Mouse (Mus musculus) hindbrain, embryonic 11.5 days (tissue): ENCODE measurements around the gene Cc2d1a. TPM values are rescaled to one million over a fixed set of nuclear protein-coding genes. Genes with fewer than 3 reads are reported as not detected.

ENCODE experiments used
- ATAC-seq: fragments of 200-750 bp; cut with Nextera tagmentation; 2 replicates; pipeline ENCODE4 v1.8.0; 2017; ENCODE audit warnings: mild to moderate bottlenecking, moderate TSS enrichment, moderate library complexity; ENCODE audit not compliant: low FRiP score
- DNase-seq: peaks from one replicate; pipeline ENCODE4 v3.0.0-alpha.2; 2015; ENCODE audit warnings: low spot score
- H3K27ac ChIP-seq: fragments of 300-500 bp; sonication (generic); 2 replicates; pipeline ENCODE4 v1.5.1; 2014; ENCODE audit warnings: mild to moderate bottlenecking, low read depth, low read length
- H3K27me3 ChIP-seq: fragments of 300-500 bp; sonication (generic); 2 replicates; pipeline ENCODE4 v1.6.1; 2014; ENCODE audit warnings: mild to moderate bottlenecking, low read length, moderate library complexity, mixed read lengths; ENCODE audit not compliant: control insufficient read depth, insufficient read depth
- H3K36me3 ChIP-seq: fragments of 300-500 bp; sonication (generic); 2 replicates; pipeline ENCODE4 v1.6.1; 2014; ENCODE audit warnings: mild to moderate bottlenecking, low read length, moderate library complexity, mixed read lengths; ENCODE audit not compliant: control insufficient read depth, insufficient read depth
- H3K4me1 ChIP-seq: fragments of 300-500 bp; sonication (generic); replicated peaks from 2 replicates; pipeline ENCODE4 v1.6.1; 2014; ENCODE audit warnings: low read length, mixed read lengths; ENCODE audit not compliant: control insufficient read depth, insufficient read depth
- H3K4me2 ChIP-seq: fragments of 300-500 bp; sonication (generic); replicated peaks from 2 replicates; pipeline ENCODE4 v1.6.1; 2014; ENCODE audit warnings: mild to moderate bottlenecking, low read depth, low read length
- H3K4me3 ChIP-seq: fragments of 300-500 bp; sonication (generic); 2 replicates; pipeline ENCODE4 v1.5.1; 2014; ENCODE audit warnings: low read depth, low read length
- H3K9ac ChIP-seq: fragments of 300-500 bp; sonication (generic); 2 replicates; pipeline ENCODE4 v1.6.1; 2014; ENCODE audit warnings: low read depth, low read length
- H3K9me3 ChIP-seq: fragments of 300-500 bp; sonication (generic); 2 replicates; pipeline ENCODE4 v1.6.1; 2016; ENCODE audit warnings: low read length; ENCODE audit not compliant: control insufficient read depth
- WGBS: fragments of 180-500 bp; shearing (Covaris S2); extraction: QIAGEN DNeasy Blood & Tissue Kit; methylation state at CpG from one replicate; pipeline ENCODE4 v1.1.7; 2014; 5-methylcytosine and 5-hydroxymethylcytosine counted together
- polyA plus RNA-seq: library from polyadenylated mRNA; unstranded; fragments of >200 nt; fragmentation: Nextera tagmentation; extraction: Ambion mirVana; gene quantifications from 2 replicates; pipeline ENCODE4 v1.2.1, GENCODE M21; 2014

Gene Cc2d1a
- polyA plus RNA-seq, 1 experiment from 2014 or later, result 8.8 TPM

GRCm38 (mm10) chr8:84189603-84190002 is 41.9 kb upstream of the Cc2d1a start:
- no peak overlapping the region for H3K27ac ChIP-seq
- no peaks in the 10 kb centered on the region for H3K36me3 ChIP-seq
- H3K9me3 ChIP-seq, result no peaks in the 10 kb centered on the region
- DNase-seq (no peak), ATAC-seq (no peak)
- WGBS, result 64% methylated on average over 4 of the region's 4 CpGs
- H3K9ac ChIP-seq, result no peak overlapping the region
- H3K4me1 ChIP-seq, result no peaks in the 10 kb centered on the region; the same call in 1 of the 2 replicates
- H3K27me3 ChIP-seq, result peaks cover 4% of the 10 kb centered on the region; the same call in 1 of the 2 replicates
- H3K4me2 ChIP-seq, result no peak overlapping the region
- no peak overlapping the region for H3K4me3 ChIP-seq

GRCm38 (mm10) chr8:84188671-84189070 is 40.9 kb upstream of the Cc2d1a start:
- no peak overlapping the region for H3K9ac ChIP-seq
- no peak for DNase-seq
- no peaks in the 10 kb centered on the region for H3K36me3 ChIP-seq
- H3K4me2 ChIP-seq, result no peak overlapping the region
- H3K4me1 ChIP-seq, result no peaks in the 10 kb centered on the region; the same call in 1 of the 2 replicates
- ATAC-seq, result no peak
- no peak overlapping the region for H3K4me3 ChIP-seq
- WGBS, result 91% methylated on average over 10 of the region's 10 CpGs
- peaks cover 4% of the 10 kb centered on the region; the same call in 1 of the 2 replicates for H3K27me3 ChIP-seq
- no peak overlapping the region for H3K27ac ChIP-seq
- no peaks in the 10 kb centered on the region for H3K9me3 ChIP-seq

GRCm38 (mm10) chr8:84187065-84187755 is 39.5 kb upstream of the Cc2d1a start:
- Histone ChIP-seq H3K27ac (no peak overlapping the region), H3K4me2 (peak overlapping the region; percentile 58), H3K9ac (peak overlapping the region; percentile 44), H3K9me3 (no peaks in the 10 kb centered on the region), H3K36me3 (no peaks in the 10 kb centered on the region), H3K27me3 (peaks cover 2% of the 10 kb centered on the region; the same call in 1 of the 2 replicates), H3K4me3 (peak overlapping the region; percentile 25), H3K4me1 (peaks cover 3% of the 10 kb centered on the region; the same call in 1 of the 2 replicates)
- ATAC-seq, result no peak
- DNase-seq, result peak; percentile 78
- WGBS, result 7% methylated on average over 21 of the region's 21 CpGs

GRCm38 (mm10) chr8:84186547-84186946 is 38.8 kb upstream of the Cc2d1a start:
- peak overlapping the region; percentile 44 for H3K9ac ChIP-seq
- 1% methylated on average over 12 of the region's 12 CpGs for WGBS
- peaks cover 3% of the 10 kb centered on the region; the same call in 1 of the 2 replicates for H3K4me1 ChIP-seq
- ATAC-seq (0 out of 2 replicates have a peak, but pooled peaks have one; percentile 26), DNase-seq (peak; percentile 88)
- H3K4me2 ChIP-seq, result peak overlapping the region; percentile 58
- H3K36me3 ChIP-seq, result no peaks in the 10 kb centered on the region
- H3K4me3 ChIP-seq, result peak overlapping the region; percentile 25
- peaks cover 2% of the 10 kb centered on the region; the same call in 1 of the 2 replicates for H3K27me3 ChIP-seq
- no peaks in the 10 kb centered on the region for H3K9me3 ChIP-seq
- no peak overlapping the region for H3K27ac ChIP-seq

GRCm38 (mm10) chr8:84185117-84185516 is 37.4 kb upstream of the Cc2d1a start, which contains the start of gene Nanos3:
Gene Nanos3 (minus strand): TSS chr8:84185217.
- Histone ChIP-seq H3K27ac (peak within 1 kb of the TSS; percentile 90), H3K9me3 (no peaks in the 10 kb centered on the region), H3K4me3 (peak within 1 kb of the TSS; percentile 86), H3K4me2 (peak within 1 kb of the TSS; percentile 83), H3K9ac (peak within 1 kb of the TSS; percentile 100), H3K36me3 (no peaks in the 10 kb centered on the region), H3K27me3 (peaks cover 2% of the 10 kb centered on the region; the same call in 1 of the 2 replicates), H3K4me1 (peaks cover 15% of the 10 kb centered on the region; the same call in 1 of the 2 replicates)
- no peak for DNase-seq
- WGBS, result 96% methylated on average over 7 of the region's 7 CpGs
- no peak for ATAC-seq

GRCm38 (mm10) chr8:84184085-84185043 is 36.6 kb upstream of the Cc2d1a start:
- ATAC-seq (peak; percentile 1), DNase-seq (peak; percentile 23)
- Histone ChIP-seq H3K9me3 (no peaks in the 10 kb centered on the region), H3K27ac (peak overlapping the region; percentile 90), H3K4me1 (peaks cover 22% of the 10 kb centered on the region; the same call in 1 of the 2 replicates), H3K4me2 (peak overlapping the region; percentile 83), H3K36me3 (no peaks in the 10 kb centered on the region), H3K27me3 (peaks cover 2% of the 10 kb centered on the region; the same call in 1 of the 2 replicates), H3K9ac (peak overlapping the region; percentile 100), H3K4me3 (peak overlapping the region; percentile 86)
- WGBS, result 20% methylated on average over 21 of the region's 21 CpGs

- peak overlapping the region; percentile 90 for H3K27ac ChIP-seq
- peak overlapping the region; percentile 83 for H3K4me2 ChIP-seq
- peak overlapping the region; percentile 86 for H3K4me3 ChIP-seq
- peak; percentile 23 for ATAC-seq
- peak overlapping the region; percentile 100 for H3K9ac ChIP-seq
- H3K36me3 ChIP-seq, result no peaks in the 10 kb centered on the region; the same call in 1 of the 2 replicates
- H3K27me3 ChIP-seq, result peaks cover 2% of the 10 kb centered on the region; the same call in 1 of the 2 replicates
- WGBS, result 2% methylated on average over 62 of the region's 87 CpGs
- peak; percentile 75 for DNase-seq
- peaks cover 22% of the 10 kb centered on the region; the same call in 1 of the 2 replicates for H3K4me1 ChIP-seq
- H3K9me3 ChIP-seq, result no peaks in the 10 kb centered on the region
Measured at GRCm38 (mm10) chr8:84183261-84184084, 35.7 kb upstream of the Cc2d1a start.
